Mouse (Mus musculus): ENCODE measurements at regions not wholly inside any gene's neighbourhood (a gene's known extent, or its start where the extent isn't known, plus 50 kb on each side); places are given as distances from the start of the nearest gene placed in this dataset.

- TF ChIP-seq POLR2A (IDR thresholded peaks at IDR 0.05; ENCODE audit: low read depth, low read length) (no peak), MAX (IDR thresholded peaks at IDR 0.05; ENCODE audit: low read length) (no peak), CTCF (conservative IDR thresholded peaks at IDR 0.05 in 1 of 2, IDR thresholded peaks at IDR 0.05 in 1 of 2; ENCODE audit: low read depth in 2 of 2, low read length in 2 of 2) (no peak), SIN3A (IDR thresholded peaks at IDR 0.05; ENCODE audit: low read length) (no peak)
These were observed 154.1 kb downstream of the Arrdc3 start for GRCm38 (mm10) chr13:81037316-81037715.

All from CH12.LX (cell line).